Mouse (Mus musculus): ENCODE measurements around the gene Olfr222.

DNA sequence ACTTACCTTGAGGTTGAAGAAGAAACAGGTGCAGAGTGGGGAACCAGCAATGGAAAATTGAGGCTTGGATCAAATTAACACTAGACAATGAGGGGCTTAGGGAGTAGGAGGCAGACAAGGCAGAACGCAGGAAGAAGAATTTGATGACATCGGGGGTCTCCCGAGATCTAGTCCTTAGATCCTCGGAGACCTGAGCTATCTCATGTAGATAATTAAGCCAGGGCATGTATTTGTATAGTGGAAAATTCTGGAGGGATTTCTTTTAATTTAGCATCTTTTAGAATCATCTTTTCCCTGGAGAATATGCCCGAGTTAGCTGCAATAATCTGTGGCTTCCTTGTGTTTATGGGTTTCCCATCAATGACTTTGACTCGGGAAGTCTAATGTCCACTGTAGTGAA lies 17.2 kb upstream of the Olfr222 start, which contains the start of gene Olfr223:
- TF ChIP-seq CTCF (IDR thresholded peaks at IDR 0.05; ENCODE audit: low read depth, low read length) (no peak), POLR2A (IDR thresholded peaks at IDR 0.05; ENCODE audit: insufficient read depth, low read length) (no peak)
